Mouse (Mus musculus): ENCODE results near the gene Atxn1. TPM values are rescaled to one million over a fixed set of nuclear protein-coding genes. Genes with fewer than 3 reads are reported as not detected.

Gene Atxn1
- total and polyA plus RNA-seq, 3 experiments: 9.4 to 61.0 (median 25.0) TPM

GRCm38 (mm10) chr13:45608593-45608992 lies 356.2 kb downstream of the Atxn1 start:
- DNase-seq (ENCODE audit: low spot score) (no peak), ATAC-seq (ENCODE audit: extremely low read depth, insufficient number of reproducible peaks, low FRiP score, poor library complexity, severe bottlenecking) (no peak)
- H3K27me3 ChIP-seq (ENCODE audit: insufficient read depth, low read length): no peaks in the 10 kb centered on the region
- TF ChIP-seq TAL1 (conservative IDR thresholded peaks at IDR 0.05; ENCODE audit: low read depth, low read length) (no peak), GATA1 (IDR thresholded peaks at IDR 0.05; ENCODE audit: borderline replicate concordance, low read length) (no peak)
- H3K9me3 ChIP-seq (replicated peaks): 0 out of 2 replicates have a peak, but pooled peaks cover 3% of the 10 kb centered on the region
- H3K4me1 ChIP-seq (ENCODE audit: insufficient read depth, low read depth, low read length): peaks cover 9% of the 10 kb centered on the region
- H3K36me3 ChIP-seq (replicated peaks): peaks cover 22% of the 10 kb centered on the region
- no peak overlapping the region for H3K4me3 ChIP-seq (ENCODE audit: low read depth, low read length)

GRCm38 (mm10) chr13:45607946-45608345 lies 356.9 kb downstream of the Atxn1 start:
- H3K4me3 ChIP-seq (ENCODE audit: low read depth, low read length): no peak overlapping the region
- peaks cover 22% of the 10 kb centered on the region for H3K36me3 ChIP-seq (replicated peaks)
- 0 out of 2 replicates have a peak, but pooled peaks cover 3% of the 10 kb centered on the region for H3K9me3 ChIP-seq (replicated peaks)
- peaks cover 9% of the 10 kb centered on the region for H3K4me1 ChIP-seq (ENCODE audit: insufficient read depth, low read depth, low read length)
- TF ChIP-seq GATA2 (IDR thresholded peaks at IDR 0.05; ENCODE audit: borderline replicate concordance, low read depth, low read length): no peak
- TF ChIP-seq POLR2AphosphoS5 (IDR thresholded peaks at IDR 0.05; ENCODE audit: insufficient replicate concordance, low read depth, low read length): no peak
- TF ChIP-seq GATA1 (IDR thresholded peaks at IDR 0.05; ENCODE audit: borderline replicate concordance, low read length): no peak
- TF ChIP-seq CTCF (IDR thresholded peaks at IDR 0.05; ENCODE audit: low read depth, low read length): no peak
- no peak for TF ChIP-seq TAL1 (conservative IDR thresholded peaks at IDR 0.05; ENCODE audit: low read depth, low read length)
- DNase-seq (ENCODE audit: low spot score): no peak
- no peaks in the 10 kb centered on the region for H3K27me3 ChIP-seq (ENCODE audit: insufficient read depth, low read length)
- ATAC-seq (ENCODE audit: extremely low read depth, insufficient number of reproducible peaks, low FRiP score, poor library complexity, severe bottlenecking): no peak

- TF ChIP-seq POLR2AphosphoS5 (IDR thresholded peaks at IDR 0.05; ENCODE audit: insufficient replicate concordance, low read depth, low read length): no peak
- no peak for TF ChIP-seq TAL1 (conservative IDR thresholded peaks at IDR 0.05; ENCODE audit: low read depth, low read length)
- no peak for TF ChIP-seq GATA1 (IDR thresholded peaks at IDR 0.05; ENCODE audit: borderline replicate concordance, low read length)
- TF ChIP-seq GATA2 (IDR thresholded peaks at IDR 0.05; ENCODE audit: borderline replicate concordance, low read depth, low read length): no peak
- TF ChIP-seq CTCF (IDR thresholded peaks at IDR 0.05; ENCODE audit: low read depth, low read length): no peak
- ATAC-seq (ENCODE audit: extremely low read depth, insufficient number of reproducible peaks, low FRiP score, poor library complexity, severe bottlenecking) (no peak), DNase-seq (ENCODE audit: low spot score) (no peak)
- H3K36me3 ChIP-seq (replicated peaks): peaks cover 18% of the 10 kb centered on the region
- H3K9me3 ChIP-seq (replicated peaks): 0 out of 2 replicates have a peak, but pooled peaks cover 2% of the 10 kb centered on the region
- H3K27me3 ChIP-seq (ENCODE audit: insufficient read depth, low read length): no peaks in the 10 kb centered on the region
- no peak overlapping the region for H3K4me3 ChIP-seq (ENCODE audit: low read depth, low read length)
- H3K4me1 ChIP-seq (ENCODE audit: insufficient read depth, low read depth, low read length): peaks cover 9% of the 10 kb centered on the region
Measured at GRCm38 (mm10) chr13:45603636-45604035, 361.2 kb downstream of the Atxn1 start.

GRCm38 (mm10) chr13:45600443-45600842 lies 364.4 kb downstream of the Atxn1 start:
- DNase-seq (ENCODE audit: low spot score) (no peak), ATAC-seq (ENCODE audit: extremely low read depth, insufficient number of reproducible peaks, low FRiP score, poor library complexity, severe bottlenecking) (no peak; the same call in 1 of the 2 replicates)
- no peaks in the 10 kb centered on the region for H3K9me3 ChIP-seq (replicated peaks)
- TF ChIP-seq TAL1 (conservative IDR thresholded peaks at IDR 0.05; ENCODE audit: low read depth, low read length) (no peak), GATA2 (IDR thresholded peaks at IDR 0.05; ENCODE audit: borderline replicate concordance, low read depth, low read length) (no peak), POLR2AphosphoS5 (IDR thresholded peaks at IDR 0.05; ENCODE audit: insufficient replicate concordance, low read depth, low read length) (no peak), GATA1 (IDR thresholded peaks at IDR 0.05; ENCODE audit: borderline replicate concordance, low read length) (no peak), CTCF (IDR thresholded peaks at IDR 0.05; ENCODE audit: low read depth, low read length) (no peak)
- H3K4me1 ChIP-seq (ENCODE audit: insufficient read depth, low read depth, low read length): peaks cover 9% of the 10 kb centered on the region
- H3K27me3 ChIP-seq (ENCODE audit: insufficient read depth, low read length): no peaks in the 10 kb centered on the region
- no peak overlapping the region for H3K4me3 ChIP-seq (ENCODE audit: low read depth, low read length)
- peaks cover 12% of the 10 kb centered on the region for H3K36me3 ChIP-seq (replicated peaks)

- Histone ChIP-seq H3K36me3 (replicated peaks) (peaks cover 9% of the 10 kb centered on the region), H3K4me1 (ENCODE audit: insufficient read depth, low read depth, low read length) (peaks cover 9% of the 10 kb centered on the region), H3K4me3 (ENCODE audit: low read depth, low read length) (no peak overlapping the region), H3K9me3 (replicated peaks) (no peaks in the 10 kb centered on the region), H3K27me3 (ENCODE audit: insufficient read depth, low read length) (no peaks in the 10 kb centered on the region)
- TF ChIP-seq CTCF (IDR thresholded peaks at IDR 0.05; ENCODE audit: low read depth, low read length) (no peak), TAL1 (conservative IDR thresholded peaks at IDR 0.05; ENCODE audit: low read depth, low read length) (no peak), GATA1 (IDR thresholded peaks at IDR 0.05; ENCODE audit: borderline replicate concordance, low read length) (no peak), GATA2 (IDR thresholded peaks at IDR 0.05; ENCODE audit: borderline replicate concordance, low read depth, low read length) (no peak)
- no peak for DNase-seq (ENCODE audit: low spot score)
- no peak for ATAC-seq (ENCODE audit: extremely low read depth, insufficient number of reproducible peaks, low FRiP score, poor library complexity, severe bottlenecking)
Measured at GRCm38 (mm10) chr13:45599831-45600230, 365.0 kb downstream of the Atxn1 start.

- Histone ChIP-seq H3K4me1 (ENCODE audit: insufficient read depth, low read depth, low read length) (peaks cover 2% of the 10 kb centered on the region; the same call in 1 of the 2 replicates), H3K27me3 (ENCODE audit: insufficient read depth, low read length) (no peaks in the 10 kb centered on the region), H3K9me3 (replicated peaks) (no peaks in the 10 kb centered on the region), H3K36me3 (replicated peaks) (peaks cover 2% of the 10 kb centered on the region), H3K4me3 (ENCODE audit: low read depth, low read length) (no peak overlapping the region)
- ATAC-seq (ENCODE audit: extremely low read depth, insufficient number of reproducible peaks, low FRiP score, poor library complexity, severe bottlenecking) (no peak), DNase-seq (ENCODE audit: low spot score) (no peak)
- TF ChIP-seq GATA2 (IDR thresholded peaks at IDR 0.05; ENCODE audit: borderline replicate concordance, low read depth, low read length) (no peak), POLR2AphosphoS5 (IDR thresholded peaks at IDR 0.05; ENCODE audit: insufficient replicate concordance, low read depth, low read length) (no peak), GATA1 (IDR thresholded peaks at IDR 0.05; ENCODE audit: borderline replicate concordance, low read length) (no peak), CTCF (IDR thresholded peaks at IDR 0.05; ENCODE audit: low read depth, low read length) (no peak), TAL1 (conservative IDR thresholded peaks at IDR 0.05; ENCODE audit: low read depth, low read length) (no peak)
Measured at GRCm38 (mm10) chr13:45595416-45595815, 369.4 kb downstream of the Atxn1 start.
